Mouse (Mus musculus) kidney, adult 11 months (tissue): ENCODE results near the gene Impg1.
A peak's percentile ranks its signal among the peaks of the same experiment; 100 is the strongest.

Experiments used
- DNase-seq: peaks from one replicate; pipeline ENCODE4 v3.0.0; 2022

Gene Impg1

DNA sequence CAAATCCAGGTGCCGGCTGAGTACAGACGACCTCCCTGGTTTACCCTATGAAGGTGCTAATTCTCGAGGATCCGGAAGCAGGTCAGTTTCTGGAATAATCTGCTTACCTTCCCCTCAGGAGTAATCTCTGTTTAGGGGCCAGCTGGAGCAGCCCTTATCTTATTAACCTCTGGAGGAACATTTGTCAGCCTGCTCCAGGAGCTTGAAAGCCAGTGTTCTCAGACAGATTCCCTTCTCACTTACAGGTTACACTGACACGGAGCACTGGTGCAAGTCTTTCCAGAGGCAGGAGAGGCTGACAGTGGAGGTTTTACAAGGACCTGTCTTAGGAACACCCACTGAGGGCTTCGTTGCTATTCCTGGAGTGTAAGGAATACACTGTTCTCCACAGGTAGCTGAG lies at the start of gene Impg1:
Gene Impg1 (minus strand): TSS at position 101 of the 400 bp plus-strand sequence.
- DNase-seq: no peak

DNA sequence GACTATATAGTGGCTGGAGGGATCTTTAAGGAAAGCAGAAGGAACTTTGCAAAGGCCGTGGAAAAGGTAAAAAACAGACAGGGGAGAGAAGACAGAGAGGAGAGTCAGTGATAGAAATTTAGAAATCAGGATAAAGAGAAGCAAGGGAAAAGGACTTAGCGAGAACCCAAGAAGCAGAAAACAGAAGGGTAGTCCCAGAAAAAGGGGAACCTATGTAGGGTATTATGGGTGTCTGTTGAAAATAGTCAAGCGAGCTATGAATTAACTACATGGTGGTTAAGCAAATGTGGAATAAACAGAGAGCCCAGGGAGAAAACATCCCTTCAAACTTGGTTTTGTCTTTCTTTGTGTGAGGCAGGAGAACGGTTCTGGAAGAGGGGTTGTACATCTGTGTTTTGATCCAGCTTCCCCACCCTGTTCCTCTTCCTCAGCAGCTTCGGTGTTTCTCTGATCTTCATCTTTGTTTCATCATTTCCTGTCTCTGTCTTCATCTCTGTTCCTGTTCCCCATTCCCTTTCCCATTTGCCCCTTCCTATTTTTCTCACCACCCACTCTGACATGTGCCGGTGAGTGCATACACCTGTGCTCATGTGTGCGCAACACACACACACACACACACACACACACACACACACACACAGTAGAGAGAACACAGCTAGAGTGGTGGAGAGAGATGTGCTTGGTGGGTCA lies 44.3 kb upstream of the Impg1 start:
- DNase-seq: no peak

DNA sequence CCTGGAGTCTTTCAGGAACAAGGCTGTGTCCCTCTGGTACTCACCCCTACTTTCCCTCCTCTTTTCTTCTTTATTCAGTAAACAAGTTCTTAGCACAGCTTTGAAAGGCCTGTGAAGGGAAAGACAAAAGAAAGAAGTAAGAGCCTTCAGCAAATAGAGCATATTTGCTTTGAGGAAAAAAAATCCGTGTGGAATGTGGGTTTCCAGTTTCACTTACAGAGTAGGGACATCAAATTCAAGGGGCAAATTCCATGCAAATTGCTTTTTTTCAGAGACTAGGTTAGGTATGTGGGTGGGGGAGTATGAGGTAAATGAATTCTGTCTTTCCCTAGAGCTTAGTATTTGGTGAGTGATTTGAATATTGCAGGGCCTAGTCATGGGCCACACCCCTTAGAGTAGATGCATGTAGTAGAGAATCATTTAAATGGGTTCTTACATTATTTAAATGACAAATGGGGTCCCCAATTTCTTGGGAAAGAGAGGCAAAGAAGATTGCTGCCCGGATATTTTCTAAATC lies 39.3 kb upstream of the Impg1 start:
- DNase-seq: no peak

DNA sequence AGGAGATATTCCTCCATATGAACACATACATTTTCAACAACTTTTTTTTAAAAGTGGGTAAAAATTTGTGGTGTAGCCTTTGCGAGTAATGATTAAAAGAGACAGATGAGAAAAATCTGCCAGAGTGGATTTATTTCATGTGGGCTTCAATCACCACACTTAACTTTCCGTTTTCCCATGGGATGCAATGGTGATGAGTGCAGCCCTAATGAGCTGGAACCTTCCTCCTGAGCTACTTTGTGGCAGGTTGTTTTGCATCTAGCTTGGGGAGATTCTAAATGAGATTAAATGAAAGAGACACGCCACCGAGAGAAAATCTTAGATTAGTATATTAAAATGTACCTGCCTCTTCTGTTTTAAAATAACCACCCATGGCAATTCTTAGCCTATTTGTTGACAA lies 26.3 kb upstream of the Impg1 start:
- DNase-seq: no peak

DNA sequence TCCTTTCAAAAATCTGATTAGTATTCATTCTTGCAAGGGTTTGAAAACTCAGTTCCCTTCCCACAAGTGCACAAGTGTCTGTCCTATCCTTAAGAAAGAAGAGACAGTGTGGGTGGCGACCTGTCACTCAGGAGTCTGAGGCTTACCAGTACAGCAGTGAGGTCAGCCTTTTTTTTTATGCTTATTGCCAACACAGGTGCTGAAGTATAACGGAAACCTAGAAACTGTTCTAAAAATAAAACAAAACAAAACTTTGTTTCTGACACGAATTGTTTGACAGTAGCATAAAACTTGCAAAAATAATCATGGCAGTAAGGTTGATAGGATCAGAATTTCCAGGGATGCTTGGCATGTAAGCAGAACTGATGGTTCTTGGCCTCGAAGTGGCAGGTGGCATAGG lies 4.9 kb downstream of the Impg1 start:
- no peak for DNase-seq

DNA sequence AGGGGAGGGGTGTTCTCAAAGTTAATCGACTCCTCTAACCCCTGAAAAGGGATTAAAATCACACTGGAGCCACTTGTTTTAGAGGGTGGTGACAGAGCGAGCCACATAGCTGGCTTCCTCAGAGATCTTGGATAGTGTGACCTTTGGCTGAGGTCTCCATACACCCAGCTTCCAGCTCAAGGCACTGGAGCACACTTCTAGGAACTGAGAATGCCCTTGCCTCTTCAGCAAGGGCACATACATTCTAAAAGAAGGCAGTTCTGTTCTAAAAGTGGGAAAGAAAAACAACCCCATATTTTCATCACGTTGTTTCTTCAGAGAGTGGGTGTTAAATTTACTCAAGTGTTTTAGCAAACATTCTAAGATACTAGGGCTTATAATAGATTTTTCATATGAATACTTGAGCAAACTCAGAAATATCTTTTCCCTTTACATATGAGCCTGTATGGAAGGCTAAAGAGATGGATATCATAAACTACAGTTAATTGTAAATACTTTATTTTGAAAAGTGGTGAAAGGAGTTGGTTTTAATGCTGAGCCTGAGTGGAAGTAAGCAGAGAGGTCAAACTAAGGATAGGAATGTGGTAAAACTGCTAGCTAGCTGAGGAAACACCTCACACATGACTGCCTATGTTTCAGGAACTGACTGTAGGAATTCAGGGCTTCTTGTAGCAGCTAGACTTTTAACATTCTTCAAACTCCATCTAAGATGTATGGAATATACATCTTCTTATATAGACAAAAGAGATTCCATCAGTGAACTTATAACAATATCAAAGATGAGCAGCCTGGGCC lies 14.6 kb downstream of the Impg1 start:
- DNase-seq: no peak

DNA sequence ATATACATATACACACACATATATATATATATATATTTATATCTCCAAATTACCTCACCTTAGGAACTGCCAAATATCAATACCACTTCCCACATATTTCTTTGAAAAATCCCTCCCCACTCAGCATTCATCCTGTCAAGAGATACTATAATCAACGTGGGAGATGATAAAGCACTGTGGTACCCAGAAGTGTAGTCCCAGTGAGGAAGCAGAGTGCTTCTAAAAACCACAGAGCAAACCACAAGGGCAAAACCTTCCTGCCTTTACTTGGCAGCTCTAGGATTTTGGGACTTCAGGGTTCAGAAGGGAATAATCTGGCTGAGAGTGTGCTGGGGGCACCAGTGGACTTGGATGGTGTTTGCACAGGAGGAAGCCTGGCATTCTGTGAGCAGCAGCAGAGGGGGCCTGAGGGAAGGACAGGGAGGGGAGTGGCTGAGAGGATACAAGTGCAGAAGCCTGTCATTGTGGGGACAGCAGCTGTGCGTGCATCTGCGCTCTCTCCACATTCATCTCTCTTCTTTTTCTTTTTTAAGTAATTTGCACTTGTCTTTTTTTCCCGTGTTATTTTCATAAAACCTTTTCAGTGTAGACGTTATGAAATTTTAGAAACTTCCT lies 24.1 kb downstream of the Impg1 start:
- no peak for DNase-seq

DNA sequence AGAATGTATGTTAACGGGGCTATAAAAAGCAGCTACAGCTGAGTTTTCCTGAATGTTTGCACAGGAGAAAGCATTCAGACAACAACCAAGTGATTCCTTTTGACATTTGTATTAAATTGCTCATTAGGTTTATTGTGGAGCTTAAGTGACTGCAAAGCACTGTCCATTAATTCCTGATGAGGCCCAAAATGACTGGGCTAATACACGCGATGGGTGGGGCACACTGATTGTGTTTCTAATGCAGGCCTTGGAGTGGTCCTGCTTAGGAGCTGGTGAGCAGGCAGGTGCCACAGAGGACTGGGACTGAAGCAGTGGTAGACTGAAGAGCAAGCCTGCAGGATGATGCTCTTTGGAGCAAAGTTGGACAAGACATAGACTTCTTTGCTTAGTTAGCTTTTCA lies 73.9 kb downstream of the Impg1 start:
- DNase-seq: no peak

DNA sequence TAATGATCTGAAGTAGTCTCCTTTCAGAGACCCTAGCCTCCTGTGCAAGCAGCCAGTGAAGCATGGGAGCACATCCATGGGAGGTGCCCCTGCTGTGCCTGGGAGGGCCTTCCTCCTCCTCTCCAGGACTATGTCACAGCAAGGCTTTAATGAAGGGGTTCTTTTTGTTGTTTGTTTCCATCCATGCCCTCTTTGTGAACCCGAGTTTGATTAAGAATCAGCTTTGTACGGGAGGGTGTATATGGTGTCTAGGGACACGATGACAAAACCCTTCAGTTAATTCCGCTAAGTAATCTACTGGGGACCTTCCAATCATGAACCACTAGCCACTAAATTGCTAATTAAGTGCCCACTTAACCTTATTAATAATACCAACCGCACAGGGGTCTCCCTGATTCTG lies 74.3 kb downstream of the Impg1 start:
- no peak for DNase-seq

DNA sequence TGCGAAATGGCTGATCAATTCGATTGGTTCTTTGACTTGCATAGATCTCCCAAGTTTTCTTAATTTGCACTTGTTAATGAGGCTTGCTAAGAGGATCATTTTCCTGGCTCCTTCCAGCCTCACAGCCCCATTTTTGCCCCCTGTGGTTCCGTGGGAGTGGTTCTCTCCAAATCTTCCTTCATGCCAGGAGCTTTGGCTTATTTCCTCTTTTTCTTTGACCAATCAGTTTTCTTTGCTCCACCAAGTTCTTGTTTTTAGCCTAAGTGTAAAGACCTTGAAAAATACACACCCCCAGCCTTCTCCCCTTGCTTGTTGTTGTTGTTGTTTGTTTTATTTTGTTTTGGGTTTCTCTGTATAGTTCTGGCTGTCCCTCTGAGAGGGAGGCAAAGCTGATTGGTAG lies 77.4 kb downstream of the Impg1 start:
- no peak for DNase-seq

DNA sequence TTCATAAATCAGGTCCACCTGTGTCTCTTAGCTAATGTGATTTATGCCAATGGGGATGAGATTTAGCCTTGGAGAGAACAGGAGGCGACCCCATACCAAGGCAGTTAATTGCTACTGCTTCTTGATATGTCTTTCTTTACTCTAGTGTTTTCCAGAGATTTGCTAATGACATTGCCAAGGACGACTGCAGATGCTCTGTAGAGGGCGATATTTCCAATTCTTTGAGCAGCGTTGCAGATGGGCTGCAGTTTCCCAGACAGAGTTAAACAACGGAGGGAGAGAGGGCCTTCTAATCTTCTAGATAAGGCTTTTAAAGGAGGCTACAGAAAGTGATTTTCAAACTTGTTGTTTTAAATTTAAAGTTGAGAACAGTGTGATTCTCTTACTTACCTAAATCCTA lies 78.8 kb downstream of the Impg1 start:
- no peak for DNase-seq

DNA sequence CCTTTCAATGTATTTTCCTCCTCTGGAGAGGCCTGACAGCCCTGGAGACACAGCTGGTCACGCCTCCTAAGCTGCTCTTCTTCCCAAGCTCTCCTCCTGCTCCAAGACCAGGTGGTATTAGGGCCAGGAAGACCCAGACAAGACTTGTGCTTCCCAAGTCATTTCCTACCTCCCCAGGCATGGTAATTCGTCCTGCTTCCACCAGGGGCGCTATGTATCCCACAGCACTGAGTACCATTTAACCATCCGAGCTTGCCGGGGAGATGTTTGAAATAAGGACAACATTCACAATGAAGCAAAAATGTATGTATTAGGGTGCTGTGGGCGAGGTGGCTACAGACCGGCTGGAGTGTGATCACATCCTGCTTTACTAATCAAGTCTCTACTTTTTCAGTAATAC lies 79.3 kb downstream of the Impg1 start:
- DNase-seq: peak; percentile 7

DNA sequence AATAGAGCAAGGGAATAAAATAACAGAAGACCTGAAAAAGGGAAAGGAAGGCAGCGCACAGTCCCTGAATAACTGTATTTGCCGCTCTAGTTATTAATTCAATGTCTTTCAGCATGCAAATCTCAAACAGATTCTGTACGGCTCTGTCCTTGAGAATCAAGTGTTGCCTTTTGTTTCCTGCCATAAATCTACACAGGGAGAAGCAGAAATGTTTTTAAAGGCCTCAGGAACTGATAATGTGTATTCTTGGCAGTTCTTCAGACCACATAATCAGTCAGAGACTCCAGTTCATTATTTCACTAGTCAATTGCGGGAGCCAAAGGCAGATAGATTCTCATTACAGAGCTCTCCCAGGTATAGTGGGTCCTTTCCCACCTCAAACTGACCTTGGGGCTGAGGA lies 82.6 kb downstream of the Impg1 start:
- DNase-seq: no peak

DNA sequence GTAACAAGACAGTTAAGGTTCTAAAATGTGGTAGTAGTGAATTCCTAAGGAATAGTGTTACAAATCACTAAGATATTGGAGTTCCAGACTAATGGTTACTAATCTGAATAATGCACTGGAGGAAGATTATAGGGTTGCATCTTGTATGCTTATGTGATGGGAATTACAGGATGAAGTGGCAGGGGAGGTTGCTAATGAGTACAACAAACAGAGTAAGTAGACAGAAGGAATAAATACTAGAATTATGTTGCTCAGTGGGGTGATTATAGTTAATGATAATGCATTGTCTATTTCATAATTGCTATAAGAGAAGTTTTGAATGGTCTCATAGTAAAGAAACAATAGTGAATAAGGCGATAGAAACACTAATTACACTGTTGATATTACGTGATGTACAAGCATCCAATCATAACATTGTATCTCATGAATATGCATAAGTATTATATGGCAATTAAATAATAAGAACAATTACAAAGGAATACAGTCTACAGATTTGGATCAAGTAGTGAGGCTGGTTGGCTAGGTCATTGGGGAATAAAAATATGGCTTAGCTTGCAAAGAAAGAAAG lies 85.1 kb downstream of the Impg1 start:
- DNase-seq: no peak

DNA sequence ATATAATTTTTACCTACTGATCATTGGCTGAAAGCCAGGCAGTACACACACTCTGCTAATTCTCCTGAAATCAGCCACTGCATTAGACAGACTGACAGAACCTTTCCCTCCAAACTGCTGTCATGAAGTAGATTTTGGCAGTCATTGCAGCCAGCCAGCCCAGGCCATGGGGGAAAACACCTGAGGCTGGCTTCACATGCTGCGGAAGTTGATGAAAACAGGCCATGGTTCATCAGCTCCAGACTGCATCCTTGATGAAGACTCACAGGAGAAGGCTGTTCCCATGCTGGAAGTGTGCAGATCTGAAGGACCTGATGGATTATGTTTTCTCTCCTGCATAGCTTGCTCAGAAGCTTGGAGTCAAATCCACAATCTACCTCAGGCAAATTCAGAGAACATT lies 91.2 kb downstream of the Impg1 start:
- no peak for DNase-seq

DNA sequence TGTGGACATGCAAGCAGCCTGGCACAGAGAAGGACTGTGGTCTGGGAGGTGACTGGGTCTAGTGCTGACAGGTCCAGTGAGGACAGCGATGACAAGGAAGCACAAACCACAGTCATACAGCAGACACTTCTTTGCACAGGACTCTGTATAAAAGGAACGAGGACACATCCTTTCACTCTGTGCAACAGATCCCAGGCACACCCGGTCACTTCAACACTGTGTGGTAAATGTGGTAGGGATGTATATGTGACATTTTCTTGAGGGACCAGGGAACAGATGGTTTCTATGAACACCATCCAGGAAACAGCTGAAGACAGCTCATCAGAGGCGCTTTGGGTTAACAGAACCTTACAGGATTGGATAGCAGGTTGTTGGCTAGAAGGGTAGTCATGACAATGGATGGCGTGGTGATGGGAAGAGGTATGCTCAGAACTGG lies 92.0 kb downstream of the Impg1 start:
- no peak for DNase-seq

DNA sequence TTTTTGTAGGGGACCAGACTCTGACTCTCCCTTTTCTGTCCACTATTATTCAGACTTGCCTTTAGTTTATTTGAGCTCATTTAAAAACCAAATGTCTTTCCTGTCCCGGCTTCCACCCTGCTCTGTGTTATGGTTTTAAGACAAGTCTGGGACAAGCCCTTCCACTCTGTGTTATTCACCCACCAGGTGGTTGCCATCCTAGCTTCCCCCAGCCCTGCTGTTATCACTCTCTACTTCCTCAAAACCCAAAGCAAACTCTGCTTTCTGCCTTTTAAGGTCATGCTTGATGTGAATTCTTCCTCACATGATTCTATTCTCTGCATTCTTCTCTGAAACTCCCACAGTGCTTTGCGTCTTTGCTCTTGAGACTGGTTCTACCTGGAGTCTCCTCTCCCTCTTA lies 96.6 kb downstream of the Impg1 start:
- DNase-seq: no peak

DNA sequence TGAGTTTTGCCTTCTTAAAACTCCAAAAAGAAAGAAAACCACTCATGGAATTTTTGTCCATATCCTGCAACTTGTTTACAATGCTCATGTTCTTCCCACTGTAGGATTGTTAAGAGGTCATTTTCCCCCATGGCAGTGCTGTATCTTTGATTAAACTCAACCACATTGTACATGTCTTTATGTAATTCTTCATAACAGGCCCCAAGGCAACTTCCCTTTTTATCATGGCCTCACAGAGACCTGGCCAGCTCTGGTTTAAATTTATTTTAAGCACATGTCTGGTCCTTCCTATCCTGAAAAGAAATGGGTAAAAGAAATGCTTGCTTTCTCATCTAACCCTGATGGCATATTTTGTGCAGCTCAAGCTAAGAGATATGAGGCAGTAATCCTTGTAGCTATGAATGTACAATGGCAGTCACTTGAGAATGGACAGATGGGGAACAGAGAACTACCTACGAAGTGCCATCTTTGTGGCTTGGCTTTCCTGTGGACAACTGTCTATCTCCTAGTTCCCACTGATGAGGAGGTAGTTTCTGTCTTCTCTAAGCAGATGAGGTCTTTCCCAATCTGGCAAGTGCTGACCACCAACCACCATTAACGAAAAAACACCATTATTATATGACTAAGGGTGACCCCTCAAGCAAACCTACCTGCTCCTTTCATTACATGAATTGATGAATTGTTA lies 97.6 kb downstream of the Impg1 start:
- no peak for DNase-seq

DNA sequence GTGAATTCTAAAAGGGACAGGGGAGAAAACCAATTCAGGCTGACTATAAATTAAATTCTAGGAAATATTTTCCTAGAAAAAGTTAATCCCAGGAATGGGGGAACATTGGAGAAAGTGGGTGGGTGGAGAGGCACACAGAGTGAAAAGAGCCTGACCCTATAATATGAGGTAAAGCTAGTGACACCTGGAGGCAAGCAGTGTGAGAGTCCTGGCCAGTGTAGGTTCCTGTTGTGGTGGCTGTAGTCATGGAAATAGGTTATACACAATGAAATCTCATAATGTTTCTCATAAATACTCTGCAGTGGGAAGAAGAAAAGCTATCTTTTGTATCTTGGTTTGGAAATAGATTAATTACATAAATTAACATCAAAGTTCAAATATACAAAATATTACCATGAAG lies 105.2 kb downstream of the Impg1 start:
- DNase-seq: no peak

DNA sequence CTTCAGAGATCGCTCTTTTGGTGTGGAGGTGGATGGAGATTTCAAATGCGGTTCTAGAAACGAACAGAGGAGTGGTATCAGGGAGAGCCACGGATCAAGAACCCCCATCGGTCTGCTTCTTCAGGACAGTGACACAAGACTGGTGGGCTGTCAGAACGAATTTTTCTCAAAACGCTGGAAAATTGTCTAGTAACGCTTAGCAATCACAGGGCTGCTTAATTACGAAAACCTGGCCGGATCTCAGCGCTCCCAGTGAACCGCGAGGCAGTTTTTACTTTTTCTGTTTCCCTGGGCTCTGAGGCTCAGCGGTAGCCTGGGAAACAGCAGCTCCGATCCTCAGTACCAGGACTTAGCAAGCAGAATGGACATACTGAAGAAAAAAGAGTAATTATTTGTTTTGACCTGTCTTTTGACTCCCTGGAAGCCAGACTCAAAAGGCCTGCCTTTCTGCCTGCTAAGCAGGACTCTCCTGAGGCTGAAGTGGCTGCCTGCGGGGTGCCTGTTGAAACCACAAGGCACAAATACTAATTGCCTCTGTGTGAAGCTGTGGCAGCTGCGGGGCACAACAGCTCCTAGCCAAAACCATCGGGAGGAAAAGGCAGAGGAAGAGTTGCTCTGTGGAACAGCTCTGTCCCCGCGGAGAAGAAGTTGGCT lies 113.5 kb downstream of the Impg1 start:
- DNase-seq: no peak

DNA sequence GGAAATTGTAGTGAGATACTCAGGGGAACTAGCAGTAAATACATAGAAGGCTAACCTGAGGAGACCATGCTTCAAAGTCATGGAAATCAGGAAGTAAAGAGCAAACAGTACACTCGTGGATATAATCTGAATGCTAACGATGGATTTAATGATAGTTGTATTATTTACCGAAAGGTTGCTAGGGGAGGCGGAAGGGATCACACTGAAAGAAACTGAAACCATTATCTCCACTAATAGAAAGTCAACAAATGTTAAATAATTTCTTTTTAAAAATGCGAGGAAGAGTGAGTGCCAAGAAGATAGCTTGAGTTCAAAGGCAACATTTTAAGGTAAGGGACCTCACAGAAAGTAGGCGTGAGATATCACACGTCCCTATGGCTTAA lies 114.0 kb downstream of the Impg1 start:
- no peak for DNase-seq

DNA sequence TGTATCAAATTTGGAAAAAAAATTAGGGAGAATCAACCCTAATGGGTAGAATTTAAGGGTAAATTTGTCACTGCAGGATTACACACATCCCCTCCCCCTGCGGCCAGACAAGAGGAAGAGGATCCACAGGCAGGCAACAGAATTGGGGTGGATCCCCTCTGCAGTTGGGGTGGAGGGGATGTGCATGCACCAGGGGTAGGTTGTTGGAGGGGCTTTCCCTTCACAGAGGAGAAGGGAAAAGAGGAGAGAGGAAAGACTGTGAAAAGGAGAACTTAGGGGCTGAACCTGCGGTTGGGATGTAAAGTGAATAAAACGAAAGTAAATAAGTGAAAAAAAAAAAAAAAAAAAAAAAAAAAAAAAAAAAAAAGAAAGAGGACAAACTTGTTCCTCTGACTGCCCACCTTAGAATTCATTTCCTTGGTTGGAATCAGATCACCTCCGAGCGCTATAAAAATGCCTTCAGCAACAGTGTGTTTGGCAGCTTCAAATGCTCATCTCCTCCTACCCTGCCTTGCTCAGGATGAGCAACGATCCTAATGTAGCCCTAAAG lies 120.8 kb downstream of the Impg1 start:
- no peak for DNase-seq
